Mouse (Mus musculus): Measurements from ENCODE around the gene Sesn1. TPM values are rescaled to one million over a fixed set of nuclear protein-coding genes. Genes with fewer than 3 reads are reported as not detected.

Gene Sesn1
- total and polyA plus RNA-seq, 3 experiments = 11.7 TPM; not detected in 1

DNA sequence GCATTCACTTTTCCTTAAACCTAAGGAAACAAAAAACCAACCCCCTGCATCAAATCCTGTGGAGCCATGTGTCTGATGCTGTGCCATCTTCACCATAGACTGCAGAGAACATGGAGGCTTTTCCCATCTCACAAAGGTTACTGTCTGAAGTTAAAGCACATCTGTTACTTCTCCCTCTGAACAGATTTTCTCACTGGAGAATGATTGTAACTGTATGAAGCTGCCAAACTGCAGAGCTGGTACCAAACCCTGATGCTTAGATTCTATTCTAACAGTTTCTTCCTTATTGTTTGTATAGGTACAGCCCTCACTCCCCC is 57.1 kb downstream of the Sesn1 start:
- TF ChIP-seq POLR2AphosphoS5 (IDR thresholded peaks at IDR 0.05; ENCODE audit: borderline replicate concordance, low read depth, low read length) (no peak), GATA1 (IDR thresholded peaks at IDR 0.05; ENCODE audit: low read depth, low read length) (no peak), NRF1 (IDR thresholded peaks at IDR 0.05; ENCODE audit: insufficient read depth, low read depth, low read length, poor library complexity, severe bottlenecking) (no peak), CHD1 (IDR thresholded peaks at IDR 0.05; ENCODE audit: low read depth, low read length) (no peak), HCFC1 (IDR thresholded peaks at IDR 0.05; ENCODE audit: low read depth, low read length) (no peak), BHLHE40 (IDR thresholded peaks at IDR 0.05; ENCODE audit: borderline replicate concordance, low read depth, low read length) (no peak), CHD2 (IDR thresholded peaks at IDR 0.05; ENCODE audit: low read length) (no peak), MXI1 (IDR thresholded peaks at IDR 0.05; ENCODE audit: low read depth, low read length) (no peak), USF2 (IDR thresholded peaks at IDR 0.05; ENCODE audit: borderline replicate concordance in 1 of 2, insufficient read depth in 1 of 2, low read depth in 1 of 2, low read length in 2 of 2) (no peak)
- Histone ChIP-seq H3K9ac (ENCODE audit: control insufficient read depth, low read depth, low read length, poor library complexity, severe bottlenecking) (no peak overlapping the region), H3K79me2 (ENCODE audit: control insufficient read depth, insufficient read depth, low read length, poor library complexity) (no peaks in the 10 kb centered on the region), H3K27me3 (ENCODE audit: control insufficient read depth in 1 of 2, insufficient read depth in 2 of 2, low read length in 2 of 2) (no peaks in the 10 kb centered on the region), H3K4me3 (ENCODE audit: control insufficient read depth in 1 of 2, insufficient read depth in 1 of 2, low read depth in 2 of 2, low read length in 2 of 2) (no peak overlapping the region), H3K27ac (ENCODE audit: control insufficient read depth, low read depth, low read length) (no peak overlapping the region), H3K4me1 (ENCODE audit: control insufficient read depth in 1 of 2, insufficient read depth in 2 of 2, low read length in 2 of 2) (peaks cover 0 to 2% of the 10 kb centered on the region in 2 experiments; a peak in 1 of 4 replicates), H3K36me3 (ENCODE audit: control insufficient read depth in 1 of 2, insufficient read depth in 2 of 2, low read length in 2 of 2) (no peaks in the 10 kb centered on the region; a peak in 2 of 4 replicates), H3K9me3 (replicated peaks; ENCODE audit: insufficient read depth, low read length) (no peaks in the 10 kb centered on the region)
- DNase-seq (ENCODE audit: low read depth, low spot score) = no peak

DNA sequence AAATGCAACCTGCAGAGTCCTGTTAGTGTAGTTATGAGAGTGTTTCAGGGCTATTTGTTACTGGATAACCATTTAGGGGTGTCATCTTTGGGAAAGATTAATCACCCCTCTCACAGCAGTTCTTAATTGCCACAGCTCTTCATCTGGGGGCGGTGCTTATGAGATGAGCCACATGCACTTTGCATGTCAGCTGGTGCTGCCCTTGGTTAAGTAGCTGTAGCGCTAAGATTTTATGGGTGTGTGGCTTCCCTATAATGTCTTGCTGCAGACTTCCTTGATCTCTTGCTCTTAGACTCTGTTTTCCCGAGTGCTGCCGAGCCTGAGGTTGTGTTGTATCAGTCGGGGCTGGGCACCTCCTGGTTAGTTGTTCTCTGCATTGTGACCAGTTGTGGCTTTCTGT is 58.2 kb downstream of the Sesn1 start:
- Histone ChIP-seq H3K4me1 (ENCODE audit: control insufficient read depth in 1 of 2, insufficient read depth in 2 of 2, low read length in 2 of 2) (peaks cover 0 to 2% of the 10 kb centered on the region in 2 experiments; a peak in 1 of 4 replicates), H3K27ac (ENCODE audit: control insufficient read depth, low read depth, low read length) (no peak overlapping the region), H3K79me2 (ENCODE audit: control insufficient read depth, insufficient read depth, low read length, poor library complexity) (no peaks in the 10 kb centered on the region), H3K4me3 (ENCODE audit: control insufficient read depth in 1 of 2, insufficient read depth in 1 of 2, low read depth in 2 of 2, low read length in 2 of 2) (no peak overlapping the region), H3K9ac (ENCODE audit: control insufficient read depth, low read depth, low read length, poor library complexity, severe bottlenecking) (no peak overlapping the region), H3K27me3 (ENCODE audit: control insufficient read depth in 1 of 2, insufficient read depth in 2 of 2, low read length in 2 of 2) (no peaks in the 10 kb centered on the region), H3K36me3 (ENCODE audit: control insufficient read depth in 1 of 2, insufficient read depth in 2 of 2, low read length in 2 of 2) (no peaks in the 10 kb centered on the region; a peak in 2 of 4 replicates), H3K9me3 (replicated peaks; ENCODE audit: insufficient read depth, low read length) (no peaks in the 10 kb centered on the region)
- DNase-seq (ENCODE audit: low read depth, low spot score) = no peak
- TF ChIP-seq CHD1 (IDR thresholded peaks at IDR 0.05; ENCODE audit: low read depth, low read length) (no peak), EP300 (IDR thresholded peaks at IDR 0.05; ENCODE audit: low read depth in 1 of 2, low read length in 2 of 2) (no peak), USF1 (IDR thresholded peaks at IDR 0.05; ENCODE audit: low read depth, low read length) (no peak), CTCF (IDR thresholded peaks at IDR 0.05 in 2 of 3, conservative IDR thresholded peaks at IDR 0.05 in 1 of 3; ENCODE audit: control insufficient read depth in 1 of 3, insufficient read depth in 1 of 3, low read depth in 2 of 3, low read length in 3 of 3, poor library complexity in 1 of 3, severe bottlenecking in 1 of 3) (no peak), ZMIZ1 (IDR thresholded peaks at IDR 0.05; ENCODE audit: low read depth, low read length) (no peak), MYC (IDR thresholded peaks at IDR 0.05; ENCODE audit: low read depth, low read length) (no peak), SIN3A (IDR thresholded peaks at IDR 0.05; ENCODE audit: low read length) (no peak), RAD21 (IDR thresholded peaks at IDR 0.05; ENCODE audit: low read depth, low read length) (no peak), USF2 (IDR thresholded peaks at IDR 0.05; ENCODE audit: borderline replicate concordance in 1 of 2, insufficient read depth in 1 of 2, low read depth in 1 of 2, low read length in 2 of 2) (no peak), TCF12 (IDR thresholded peaks at IDR 0.05; ENCODE audit: low read depth, low read length) (no peak), NRF1 (IDR thresholded peaks at IDR 0.05; ENCODE audit: insufficient read depth, low read depth, low read length, poor library complexity, severe bottlenecking) (no peak), MAFK (IDR thresholded peaks at IDR 0.05; ENCODE audit: borderline replicate concordance, low read depth, low read length) (no peak), GATA1 (IDR thresholded peaks at IDR 0.05; ENCODE audit: low read depth, low read length) (no peak), ETS1 (IDR thresholded peaks at IDR 0.05; ENCODE audit: low read depth, low read length) (no peak), E2F4 (IDR thresholded peaks at IDR 0.05; ENCODE audit: borderline replicate concordance, low read depth, low read length) (no peak), MEF2A (IDR thresholded peaks at IDR 0.05; ENCODE audit: extremely low read depth, insufficient replicate concordance, low read depth, low read length, poor library complexity, severe bottlenecking) (no peak), TBP (IDR thresholded peaks at IDR 0.05; ENCODE audit: low read depth, low read length) (no peak), ZC3H11A (IDR thresholded peaks at IDR 0.05; ENCODE audit: low read depth, low read length) (no peak)

Data from MEL (cell line).